Mouse (Mus musculus): Measurements from ENCODE around the gene Sart1. TPM values are rescaled to one million over a fixed set of nuclear protein-coding genes. Genes with fewer than 3 reads are reported as not detected.

Sart1 gene
- 15.2 and 19.0 TPM in 2 replicates for polyA plus RNA-seq (2012; rRNA removed)

DNA sequence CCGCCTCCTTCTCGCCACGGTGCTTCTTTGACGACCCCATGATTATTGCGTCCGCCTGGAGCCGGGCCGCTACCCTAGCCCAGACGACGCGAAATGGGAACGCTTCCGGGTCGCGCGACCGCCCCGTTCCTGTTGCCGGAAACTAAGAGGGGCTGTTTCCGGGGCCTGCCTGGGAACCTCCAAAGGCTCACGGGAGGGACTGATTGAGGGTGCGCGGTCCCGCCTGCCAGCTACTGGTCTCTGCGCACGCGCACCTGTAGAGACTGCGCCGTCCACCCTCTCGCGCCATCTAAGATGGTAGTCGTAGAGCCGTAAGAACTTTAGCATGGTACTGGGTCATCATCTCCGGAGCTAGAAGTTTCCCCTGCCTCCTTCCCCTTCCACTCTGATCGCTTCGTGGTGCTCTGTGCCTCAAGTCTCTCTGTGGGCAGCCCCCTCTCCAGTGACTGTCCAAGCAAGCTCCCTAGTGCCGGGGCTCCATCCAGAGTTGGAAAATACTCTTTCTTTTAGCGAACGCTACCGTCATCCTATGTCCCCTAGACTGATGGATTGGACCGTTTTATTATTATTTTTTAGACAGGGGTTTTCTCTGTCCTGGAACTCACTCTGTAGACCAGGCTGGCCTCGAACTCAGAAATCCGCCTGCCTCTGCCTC is at the start of gene Sart1:
Gene Sart1 (minus strand): TSS at position 116 of the 655 bp plus-strand sequence.

DNA sequence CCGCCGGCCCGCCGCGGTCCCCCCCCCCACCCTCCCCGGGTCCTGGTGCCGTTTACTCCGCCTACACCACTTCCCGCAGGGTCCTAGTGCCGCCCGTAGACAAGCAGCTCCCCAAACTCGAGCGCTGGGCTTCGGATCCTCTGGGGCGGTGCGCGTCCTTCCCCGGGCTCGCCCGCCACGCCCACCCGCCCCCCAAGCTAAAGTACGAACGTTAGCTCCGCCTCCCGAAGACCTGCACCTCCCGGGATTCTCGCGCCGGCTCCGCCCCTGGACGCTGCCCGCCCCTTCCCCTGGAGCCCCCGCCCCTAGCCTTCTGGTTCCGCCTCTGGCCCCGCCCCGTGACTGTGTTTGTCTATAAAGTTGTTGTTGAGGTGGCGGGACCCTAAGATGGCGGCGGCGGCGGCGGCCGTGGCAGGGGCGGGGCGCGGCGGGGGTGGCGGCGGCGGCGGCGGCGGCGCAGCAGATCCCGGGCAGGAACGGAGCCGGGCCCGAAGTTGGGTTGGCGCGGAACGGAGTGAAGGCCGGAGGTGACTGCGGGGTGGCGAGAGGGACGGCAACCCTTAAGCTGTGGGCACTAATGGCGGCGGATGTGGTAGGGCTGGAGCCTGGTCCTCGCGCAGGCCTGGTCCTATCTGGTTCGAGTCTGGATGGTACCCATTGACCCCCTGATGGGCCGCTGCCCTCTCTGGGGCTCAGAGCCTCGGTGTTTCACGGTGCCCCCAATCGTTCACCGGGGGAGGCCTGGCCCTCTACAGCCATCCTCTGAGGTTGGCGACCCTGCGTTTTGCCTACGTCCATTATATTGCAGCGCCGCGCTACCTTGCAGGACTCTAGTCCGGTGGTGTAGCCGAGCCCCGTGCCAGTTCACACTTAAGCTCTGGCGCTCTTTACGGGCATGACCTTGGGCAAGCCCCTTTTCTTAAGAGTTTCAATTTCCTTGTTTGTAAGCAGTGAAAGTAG is 36.6 kb upstream of the Sart1 start, which contains the start of the genes Drap1 and AI837181:
Gene Drap1 (minus strand): TSS at position 198 of the 960 bp plus-strand sequence.
Gene AI837181 (plus strand): TSS at position 363 of the 960 bp plus-strand sequence.

DNA sequence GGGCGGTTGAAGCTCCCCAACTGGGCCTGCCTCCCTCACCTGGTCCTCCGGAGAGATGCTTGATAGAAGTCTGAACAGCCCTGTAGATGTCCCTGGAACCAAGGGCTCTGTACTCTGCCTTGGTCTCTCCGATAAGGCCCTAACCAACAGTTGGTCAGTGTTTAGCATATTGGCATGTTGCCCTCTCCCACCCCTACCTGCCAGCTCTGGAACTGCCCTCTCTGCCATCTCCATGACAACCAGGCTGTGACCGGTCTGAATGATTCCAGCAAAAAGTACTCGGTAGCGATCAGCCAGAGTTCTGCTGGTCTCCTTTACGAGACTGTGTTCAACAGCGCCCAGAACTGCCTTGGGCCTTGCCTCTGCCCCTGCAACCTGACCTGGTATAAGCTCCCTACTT is 13.8 kb upstream of the Sart1 start, which contains the start of gene Tsga10ip:
Gene Tsga10ip (minus strand): TSS at position 234 of the 400 bp plus-strand sequence.

DNA sequence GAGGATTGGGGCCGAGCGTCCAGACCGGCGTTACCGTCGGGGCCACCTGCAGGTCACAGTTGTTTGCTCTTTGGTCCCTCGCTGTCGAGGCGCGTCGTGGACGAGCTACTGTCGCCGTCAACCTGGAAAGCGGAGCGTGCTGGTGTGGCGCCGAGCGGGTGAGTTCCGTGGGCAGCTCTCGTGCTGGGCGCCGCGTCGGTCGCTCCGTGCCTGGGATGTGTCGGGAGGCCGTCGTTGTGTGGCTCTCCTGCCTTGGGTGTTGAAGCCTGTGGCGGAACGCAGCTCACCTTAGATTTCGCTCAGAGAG is 21.5 kb downstream of the Sart1 start, which contains the start of gene Banf1:
Gene Banf1 (minus strand): TSS at position 116 of the 307 bp plus-strand sequence.

DNA sequence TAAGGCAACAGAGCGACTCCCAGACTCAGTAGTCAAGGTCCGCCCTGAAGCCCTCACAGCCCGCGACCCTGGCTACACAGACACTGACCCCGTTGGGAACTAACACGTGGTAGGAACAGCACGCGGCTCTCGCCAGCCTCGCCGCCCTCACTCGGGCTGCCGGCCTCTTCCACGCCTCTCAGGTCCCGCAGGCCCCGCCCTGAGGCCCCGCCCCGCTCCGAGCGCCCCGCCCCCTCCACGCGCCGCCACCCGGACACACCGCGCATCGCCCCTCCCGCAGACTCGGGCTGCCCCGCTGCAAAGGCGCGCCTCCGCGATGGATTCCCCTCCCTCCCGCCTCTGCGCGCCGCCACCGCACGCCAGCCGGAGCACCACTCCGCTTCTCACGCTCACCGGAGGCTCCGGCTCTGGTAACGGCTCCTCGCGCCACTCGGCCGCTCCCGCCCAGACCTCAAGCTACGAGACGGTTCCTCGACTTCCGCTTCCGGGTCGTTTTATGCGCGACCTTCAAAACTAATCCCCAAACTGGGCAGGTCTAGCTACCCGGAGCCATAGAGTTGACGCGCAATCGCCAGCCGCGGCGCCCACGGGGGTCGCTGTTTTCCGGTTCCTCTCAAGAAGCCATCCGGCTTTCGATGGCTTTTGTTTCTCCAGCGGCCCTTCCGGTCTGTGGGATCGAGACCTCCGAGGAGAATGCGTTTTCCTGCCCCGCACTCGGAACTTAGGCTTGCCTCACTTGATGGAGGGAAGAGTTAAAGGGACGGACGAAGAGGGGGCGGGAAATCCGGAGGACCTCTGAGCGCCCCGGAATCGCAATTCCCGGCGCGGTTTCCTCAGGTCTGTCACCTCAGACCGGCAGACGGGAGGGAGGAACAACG is 22.1 kb downstream of the Sart1 start, which contains the start of gene Eif1ad:
Gene Eif1ad (plus strand): TSS at position 567 of the 878 bp plus-strand sequence.

GRCm38 (mm10) chr19:5349502-5349873 is 39.0 kb downstream of the Sart1 start, which contains the start of gene Cst6:
Cst6 (minus strand) TSS chr19:5349574.

GRCm38 (mm10) chr19:5335441-5335840 is 53.1 kb downstream of the Sart1 start, which contains the start of gene Catsper1:
Catsper1 (plus strand) TSS chr19:5335741.

Other genes starting within 250 kb of the Sart1 start
- gene Pacs1, start 115.6 kb downstream of the Sart1 start, polyA plus RNA-seq (2012; rRNA removed): 12.2 and 14.3 TPM in 2 replicates
- gene Sf3b2, start 93.2 kb downstream of the Sart1 start, polyA plus RNA-seq (2012; rRNA removed): 98.0 and 109 TPM in 2 replicates
- gene Gal3st3, start 90.4 kb downstream of the Sart1 start, polyA plus RNA-seq (2012; rRNA removed): 0.16 and 0.31 TPM in 2 replicates
- not detected in 2 replicates for gene Catsper1, start 53.0 kb downstream of the Sart1 start, polyA plus RNA-seq (2012; rRNA removed)
- gene Cst6, start 39.1 kb downstream of the Sart1 start, polyA plus RNA-seq (2012; rRNA removed): 7.1 and 14.1 TPM in 2 replicates
- gene Eif1ad, start 22.0 kb downstream of the Sart1 start, polyA plus RNA-seq (2012; rRNA removed): 19.8 and 21.3 TPM in 2 replicates
- gene Banf1, start 21.5 kb downstream of the Sart1 start, polyA plus RNA-seq (2012; rRNA removed): 71.2 and 91.0 TPM in 2 replicates
- gene Tsga10ip, start 13.8 kb upstream of the Sart1 start, polyA plus RNA-seq (2012; rRNA removed): 0.33 and 1.9 TPM in 2 replicates
- 95.7 and 96.8 TPM in 2 replicates for gene Drap1, start 36.3 kb upstream of the Sart1 start, polyA plus RNA-seq (2012; rRNA removed)
- gene AI837181, start 36.4 kb upstream of the Sart1 start, polyA plus RNA-seq (2012; rRNA removed): 85.1 and 96.6 TPM in 2 replicates
- 1.3 and 4.0 TPM in 2 replicates for gene Fosl1, start 58.8 kb upstream of the Sart1 start, polyA plus RNA-seq (2012; rRNA removed)
- 10.3 and 10.6 TPM in 2 replicates for gene Ccdc85b, start 69.2 kb upstream of the Sart1 start, polyA plus RNA-seq (2012; rRNA removed)
- gene Fibp, start 71.9 kb upstream of the Sart1 start, polyA plus RNA-seq (2012; rRNA removed): 124 and 150 TPM in 2 replicates
- gene Ctsw, start 79.8 kb upstream of the Sart1 start, polyA plus RNA-seq (2012; rRNA removed): 2.0 and 3.5 TPM in 2 replicates
- 52.6 and 58.6 TPM in 2 replicates for gene Efemp2, start 85.3 kb upstream of the Sart1 start, polyA plus RNA-seq (2012; rRNA removed)
- gene Mus81, start 99.7 kb upstream of the Sart1 start, polyA plus RNA-seq (2012; rRNA removed): 31.9 and 38.6 TPM in 2 replicates
- 350 and 446 TPM in 2 replicates for gene Cfl1, start 101.8 kb upstream of the Sart1 start, polyA plus RNA-seq (2012; rRNA removed)
- gene 1700020D05Rik, start 115.1 kb upstream of the Sart1 start, polyA plus RNA-seq (2012; rRNA removed): 0.30 and 0.34 TPM in 2 replicates
- 4.2 and 4.4 TPM in 2 replicates for gene Snx32, start 121.8 kb upstream of the Sart1 start, polyA plus RNA-seq (2012; rRNA removed)
- gene Ovol1, start 171.9 kb upstream of the Sart1 start, polyA plus RNA-seq (2012; rRNA removed): 23.0 and 29.1 TPM in 2 replicates
- 18.2 and 20.7 TPM in 2 replicates for gene Ap5b1, start 179.3 kb upstream of the Sart1 start, polyA plus RNA-seq (2012; rRNA removed)
- 40.4 and 56.8 TPM in 2 replicates for gene Rnaseh2c, start 213.2 kb upstream of the Sart1 start, polyA plus RNA-seq (2012; rRNA removed)
- gene Kat5, start 221.5 kb upstream of the Sart1 start, polyA plus RNA-seq (2012; rRNA removed): 45.6 and 50.6 TPM in 2 replicates
- gene Rela, start 248.8 kb upstream of the Sart1 start, polyA plus RNA-seq (2012; rRNA removed): 61.1 and 66.8 TPM in 2 replicates